Mouse (Mus musculus) lung, postnatal 25 days (tissue): ENCODE measurements around the gene Olfr228.
"Not testable (repeated sequence)": the region's sequence is repeated elsewhere in the genome, so short reads cannot be mapped to it uniquely, and the experiment has no call there.

ENCODE experiments used
- DNase-seq: peaks from one replicate; pipeline ENCODE4 v3.0.0; 2022; ENCODE audit warnings: low spot score

Gene Olfr228

GRCm38 (mm10) chr2:86487286-86487685, at the start of gene Olfr228:
Gene Olfr228, minus strand, starts transcription at chr2:86487386.
- DNase-seq = no peak

GRCm38 (mm10) chr2:86530991-86531390, 43.8 kb upstream of the Olfr228 start:
- no peak for DNase-seq

GRCm38 (mm10) chr2:86508161-86508560, 21.0 kb upstream of the Olfr228 start, which contains the start of gene Olfr1076:
Gene Olfr1076, plus strand, starts transcription at chr2:86508461.
- DNase-seq = no peak

- DNase-seq = peak; percentile 3
Measured at GRCm38 (mm10) chr2:86464442-86465109, 22.6 kb downstream of the Olfr228 start.

GRCm38 (mm10) chr2:86460434-86460833, 26.8 kb downstream of the Olfr228 start:
- no peak for DNase-seq

DNA sequence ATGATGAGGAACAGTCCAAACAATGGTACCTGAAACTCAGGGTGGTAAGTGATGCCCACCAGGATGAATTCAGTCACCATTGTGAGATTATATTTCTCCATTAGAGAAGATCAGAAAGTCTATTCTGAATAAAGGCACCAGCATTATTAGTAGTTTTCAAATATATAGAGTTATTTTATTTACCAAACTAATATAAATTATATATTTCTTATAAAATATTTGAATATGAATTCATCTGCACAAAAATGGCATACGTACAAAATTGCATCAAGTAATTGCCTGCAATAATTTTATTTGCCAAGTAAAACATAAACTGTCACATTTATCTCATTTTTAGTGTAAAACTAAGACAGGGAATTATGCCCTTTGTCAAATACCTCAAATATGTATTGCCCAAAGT, 31.0 kb downstream of the Olfr228 start, which contains the start of gene Olfr1066:
Gene Olfr1066 (minus strand): TSS at position 101 of the 400 bp plus-strand sequence.
- DNase-seq = no peak

DNA sequence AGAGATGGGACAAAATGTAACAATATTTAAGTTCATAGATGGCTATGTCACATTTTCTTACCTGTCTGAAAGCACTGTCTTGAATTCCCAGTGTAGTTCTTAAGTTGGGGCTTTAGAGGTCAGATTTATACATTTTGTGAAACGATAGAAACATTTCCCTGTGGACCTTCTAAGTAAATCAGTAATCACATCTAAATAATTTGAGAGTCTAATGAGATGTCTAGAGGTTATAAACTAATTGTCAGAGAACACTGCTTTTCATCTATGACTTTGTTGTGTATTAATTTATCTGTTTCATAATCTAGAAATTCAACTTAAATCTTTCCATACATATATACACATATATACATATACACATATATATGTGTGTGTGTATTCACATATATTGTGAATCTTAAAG, 36.7 kb downstream of the Olfr228 start, which contains the start of gene Olfr1065:
Gene Olfr1065 (minus strand): TSS at position 101 of the 400 bp plus-strand sequence.
- DNase-seq = not testable (repeated sequence)

DNA sequence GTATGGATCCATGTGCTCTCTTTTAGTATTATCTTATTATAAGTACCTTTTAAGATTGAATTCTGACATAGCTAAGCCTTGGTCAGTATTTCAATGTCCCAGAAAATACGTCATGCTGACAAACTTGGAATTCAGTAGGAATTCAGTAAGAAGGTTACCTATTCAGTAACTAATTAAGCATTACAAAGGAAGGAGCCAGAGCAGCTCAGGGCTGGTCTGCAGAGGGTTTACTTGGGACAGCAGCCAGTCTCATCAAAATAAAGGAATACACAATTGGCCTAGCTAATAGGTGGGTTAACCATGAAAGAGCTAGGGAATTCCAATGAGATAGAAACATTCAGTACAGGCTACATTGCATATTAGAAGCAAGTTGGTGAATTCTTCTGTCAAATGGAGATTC, 45.1 kb downstream of the Olfr228 start:
- not testable (repeated sequence) for DNase-seq
